Mouse (Mus musculus): ENCODE data around the gene Opn5. TPM values are rescaled to one million over a fixed set of nuclear protein-coding genes. Genes with fewer than 3 reads are reported as not detected.

The Opn5 gene
- not detected for total RNA-seq (2021)

- no peak for DNase-seq
Measured at GRCm38 (mm10) chr17:42611295-42611694, at the start of gene Opn5. Opn5 (minus strand) TSS chr17:42611395.

GRCm38 (mm10) chr17:42658634-42659422 lies 47.6 kb upstream of the Opn5 start:
- DNase-seq, result peak; percentile 49

- peak; percentile 49 for DNase-seq
Measured at GRCm38 (mm10) chr17:42643416-42643815, 32.2 kb upstream of the Opn5 start.

GRCm38 (mm10) chr17:42630206-42630605 lies 19.0 kb upstream of the Opn5 start:
- peak; percentile 22 for DNase-seq

GRCm38 (mm10) chr17:42613043-42613737 lies 2.0 kb upstream of the Opn5 start:
- peak; percentile 42 for DNase-seq

- DNase-seq, result no peak
Measured at GRCm38 (mm10) chr17:42608270-42608669, 2.9 kb downstream of the Opn5 start.

GRCm38 (mm10) chr17:42602829-42603784 lies 8.1 kb downstream of the Opn5 start:
- DNase-seq, result peak; percentile 84

GRCm38 (mm10) chr17:42586486-42586885 lies 24.7 kb downstream of the Opn5 start:
- DNase-seq, result peak; percentile 13

GRCm38 (mm10) chr17:42583029-42583331 lies 28.2 kb downstream of the Opn5 start:
- DNase-seq, result no peak

GRCm38 (mm10) chr17:42582281-42583028 lies 28.7 kb downstream of the Opn5 start:
- no peak for DNase-seq

GRCm38 (mm10) chr17:42580623-42581022 lies 30.6 kb downstream of the Opn5 start:
- no peak for DNase-seq

- DNase-seq, result no peak
Measured at GRCm38 (mm10) chr17:42580196-42580595, 31.0 kb downstream of the Opn5 start.

- peak; percentile 45 for DNase-seq
Measured at GRCm38 (mm10) chr17:42576671-42577168, 34.5 kb downstream of the Opn5 start.

GRCm38 (mm10) chr17:42573786-42574185 lies 37.4 kb downstream of the Opn5 start:
- DNase-seq, result no peak

GRCm38 (mm10) chr17:42549578-42549977 lies 61.6 kb downstream of the Opn5 start:
- DNase-seq, result no peak

GRCm38 (mm10) chr17:42530147-42530546 lies 81.0 kb downstream of the Opn5 start:
- DNase-seq, result no peak

- DNase-seq, result peak; percentile 12
Measured at GRCm38 (mm10) chr17:42509356-42510262, 101.6 kb downstream of the Opn5 start.

Data from heart, postnatal 4 days (tissue).